Mouse (Mus musculus): ENCODE results near the gene Olfr572. TPM values are rescaled to one million over a fixed set of nuclear protein-coding genes. Genes with fewer than 3 reads are reported as not detected.

Olfr572 gene
- polyA plus RNA-seq, 1 experiment from 2014 or later: not detected

DNA sequence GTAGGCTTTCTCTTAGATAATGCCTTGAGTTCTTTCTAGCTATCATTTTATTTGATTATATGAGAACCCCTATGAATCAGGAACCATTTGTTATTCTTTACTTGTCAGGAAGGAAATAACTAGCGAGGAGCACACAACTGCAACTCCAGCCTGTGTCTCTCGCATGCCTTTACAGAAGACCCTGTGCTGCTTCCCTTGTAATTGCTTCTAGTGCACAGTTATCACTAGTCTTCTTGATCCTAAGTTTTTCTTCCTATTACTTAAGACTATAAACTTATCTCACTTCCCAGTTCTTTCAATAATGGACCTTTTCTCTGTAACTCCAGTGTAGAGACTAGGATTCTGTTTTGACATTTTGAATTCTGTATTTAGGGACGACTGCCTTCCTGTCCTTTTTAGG, 33.9 kb downstream of the Olfr572 start:
- no peak overlapping the region for H3K4me3 ChIP-seq
- no peaks in the 10 kb centered on the region for H3K4me1 ChIP-seq
- no peak overlapping the region for H3K4me2 ChIP-seq
- no peak overlapping the region for H3K27ac ChIP-seq
- H3K9ac ChIP-seq: no peak overlapping the region
- H3K9me3 ChIP-seq: no peaks in the 10 kb centered on the region
- H3K27me3 ChIP-seq: no peaks in the 10 kb centered on the region
- WGBS: 73% methylated on average over 3 of the region's 3 CpGs
- no peak for ATAC-seq (ENCODE audit: insufficient number of reproducible peaks, low FRiP score, low TSS enrichment, low read depth)
- H3K36me3 ChIP-seq: no peaks in the 10 kb centered on the region

DNA sequence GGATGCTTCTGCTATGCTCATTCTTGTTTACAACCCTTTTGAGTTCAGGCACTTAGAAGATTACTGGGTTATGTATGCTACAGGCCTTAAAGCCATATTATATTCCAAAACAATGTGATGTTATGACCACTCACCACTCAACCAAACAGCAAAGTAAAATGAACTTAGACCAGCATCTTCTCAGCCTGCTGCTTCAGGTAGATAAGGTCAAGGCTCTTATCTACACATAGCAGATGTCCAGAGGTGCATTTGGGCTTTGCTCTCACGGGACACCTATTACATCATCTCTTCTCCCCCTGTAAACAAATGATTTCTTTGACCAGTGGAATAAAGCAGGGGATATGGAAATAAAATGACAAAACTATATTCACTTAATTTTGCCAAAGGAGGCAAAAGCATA, 34.4 kb downstream of the Olfr572 start, which contains the start of gene Olfr575:
Gene Olfr575 (minus strand): TSS at position 183 of the 400 bp plus-strand sequence.
- H3K27me3 ChIP-seq: no peaks in the 10 kb centered on the region
- H3K27ac ChIP-seq: no peak within 1 kb of the TSS
- no peaks in the 10 kb centered on the region for H3K4me1 ChIP-seq
- H3K4me2 ChIP-seq: no peak within 1 kb of the TSS
- WGBS: 60% methylated on average over 1 of the region's 1 CpGs
- ATAC-seq (ENCODE audit: insufficient number of reproducible peaks, low FRiP score, low TSS enrichment, low read depth): no peak
- H3K4me3 ChIP-seq: no peak within 1 kb of the TSS
- H3K36me3 ChIP-seq: no peaks in the 10 kb centered on the region
- H3K9me3 ChIP-seq: no peaks in the 10 kb centered on the region
- H3K9ac ChIP-seq: no peak within 1 kb of the TSS

DNA sequence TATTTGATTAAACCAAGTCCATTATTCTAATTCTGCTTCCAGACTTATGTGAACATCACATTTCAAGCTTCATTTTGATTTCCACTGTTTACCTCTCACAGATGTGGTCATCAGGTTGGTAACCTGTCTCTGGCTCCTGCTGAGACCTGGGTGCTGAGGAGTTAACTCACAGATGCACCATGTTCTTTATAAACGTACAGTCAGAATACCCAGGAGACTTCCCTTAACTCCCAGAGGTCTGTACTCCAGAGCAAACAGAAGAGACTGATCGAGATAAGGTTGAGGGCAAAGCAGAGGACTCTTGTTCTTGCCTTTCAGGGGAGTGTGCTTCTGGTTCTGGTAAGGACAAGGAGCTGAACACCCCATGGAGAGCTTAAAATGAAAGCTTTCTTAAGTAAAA, 38.2 kb downstream of the Olfr572 start, which contains the start of gene Olfr576:
Gene Olfr576 (plus strand): TSS at position 301 of the 400 bp plus-strand sequence.
- 49% methylated on average over 2 of the region's 2 CpGs for WGBS
- no peak within 1 kb of the TSS for H3K9ac ChIP-seq
- no peak within 1 kb of the TSS for H3K4me3 ChIP-seq
- H3K9me3 ChIP-seq: no peaks in the 10 kb centered on the region
- no peaks in the 10 kb centered on the region for H3K27me3 ChIP-seq
- no peak within 1 kb of the TSS for H3K4me2 ChIP-seq
- no peaks in the 10 kb centered on the region for H3K36me3 ChIP-seq
- no peaks in the 10 kb centered on the region for H3K4me1 ChIP-seq
- no peak for ATAC-seq (ENCODE audit: insufficient number of reproducible peaks, low FRiP score, low TSS enrichment, low read depth)
- H3K27ac ChIP-seq: no peak within 1 kb of the TSS

- no peaks in the 10 kb centered on the region for H3K9me3 ChIP-seq
- no peak overlapping the region for H3K4me2 ChIP-seq
- no peak for ATAC-seq (ENCODE audit: insufficient number of reproducible peaks, low FRiP score, low TSS enrichment, low read depth)
- H3K27me3 ChIP-seq: no peaks in the 10 kb centered on the region
- H3K27ac ChIP-seq: no peak overlapping the region
- H3K4me3 ChIP-seq: no peak overlapping the region
- WGBS: 46% methylated on average over 1 of the region's 1 CpGs
- H3K36me3 ChIP-seq: no peaks in the 10 kb centered on the region
- no peaks in the 10 kb centered on the region for H3K4me1 ChIP-seq
- no peak overlapping the region for H3K9ac ChIP-seq
These were observed 50.2 kb downstream of the Olfr572 start for GRCm38 (mm10) chr7:102974399-102974798.

DNA sequence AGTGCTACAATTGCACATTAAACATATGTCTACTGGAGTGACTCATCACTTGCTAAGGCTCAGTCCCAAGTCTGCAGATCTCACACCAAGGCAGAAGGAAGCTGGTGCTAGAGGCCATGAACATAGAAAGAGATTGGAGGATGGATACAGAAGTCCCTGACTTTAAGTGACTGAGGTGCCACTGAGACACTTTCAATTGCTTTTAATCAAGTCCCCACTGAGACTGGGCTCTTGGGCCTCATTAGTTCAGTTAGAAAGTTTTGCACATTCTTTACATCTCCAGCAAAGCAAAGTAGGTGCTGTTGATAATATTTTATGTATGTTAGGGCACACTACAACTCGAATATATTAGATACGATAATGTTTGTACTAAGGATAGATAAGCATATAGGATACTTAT, 51.6 kb downstream of the Olfr572 start, which contains the start of gene Olfr577:
Gene Olfr577 (minus strand): TSS at position 101 of the 400 bp plus-strand sequence.
- H3K9ac ChIP-seq: no peak within 1 kb of the TSS
- no peak within 1 kb of the TSS for H3K27ac ChIP-seq
- 77% methylated on average over 2 of the region's 2 CpGs for WGBS
- H3K27me3 ChIP-seq: no peaks in the 10 kb centered on the region
- no peaks in the 10 kb centered on the region for H3K36me3 ChIP-seq
- no peak for ATAC-seq (ENCODE audit: insufficient number of reproducible peaks, low FRiP score, low TSS enrichment, low read depth)
- no peaks in the 10 kb centered on the region for H3K4me1 ChIP-seq
- no peaks in the 10 kb centered on the region for H3K9me3 ChIP-seq
- no peak within 1 kb of the TSS for H3K4me2 ChIP-seq
- H3K4me3 ChIP-seq: no peak within 1 kb of the TSS

Other genes starting within 250 kb of the Olfr572 start
- 13.6 and 14.3 TPM in 2 replicates for gene Trim68, start 237.1 kb upstream of the Olfr572 start, polyA plus RNA-seq (2015; fragmentation: Nextera tagmentation; extraction: Ambion mirVana)
- gene Olfr557, start 228.5 kb upstream of the Olfr572 start, polyA plus RNA-seq (2015; fragmentation: Nextera tagmentation; extraction: Ambion mirVana): not detected in 2 replicates
- 1.1 and 1.8 TPM in 2 replicates for gene Olfr558, start 222.2 kb upstream of the Olfr572 start, polyA plus RNA-seq (2015; fragmentation: Nextera tagmentation; extraction: Ambion mirVana)
- not detected in 2 replicates for gene Olfr33, start 205.3 kb upstream of the Olfr572 start, polyA plus RNA-seq (2015; fragmentation: Nextera tagmentation; extraction: Ambion mirVana)
- not detected in 2 replicates for gene Olfr559, start 196.9 kb upstream of the Olfr572 start, polyA plus RNA-seq (2015; fragmentation: Nextera tagmentation; extraction: Ambion mirVana)
- not detected in 2 replicates for gene Olfr560, start 165.0 kb upstream of the Olfr572 start, polyA plus RNA-seq (2015; fragmentation: Nextera tagmentation; extraction: Ambion mirVana)
- 0.22 and 0.34 TPM in 2 replicates for gene Olfr78, start 164.9 kb upstream of the Olfr572 start, polyA plus RNA-seq (2015; fragmentation: Nextera tagmentation; extraction: Ambion mirVana)
- not detected in 2 replicates for gene Olfr561, start 153.2 kb upstream of the Olfr572 start, polyA plus RNA-seq (2015; fragmentation: Nextera tagmentation; extraction: Ambion mirVana)
- not detected in 2 replicates for gene Olfr564, start 120.9 kb upstream of the Olfr572 start, polyA plus RNA-seq (2015; fragmentation: Nextera tagmentation; extraction: Ambion mirVana)
- not detected in 2 replicates for gene Olfr566, start 65.6 kb upstream of the Olfr572 start, polyA plus RNA-seq (2015; fragmentation: Nextera tagmentation; extraction: Ambion mirVana)
- gene Olfr568, start 47.3 kb upstream of the Olfr572 start, polyA plus RNA-seq (2015; fragmentation: Nextera tagmentation; extraction: Ambion mirVana): not detected in 2 replicates
- gene Olfr569, start 33.5 kb upstream of the Olfr572 start, polyA plus RNA-seq (2015; fragmentation: Nextera tagmentation; extraction: Ambion mirVana): not detected in 2 replicates
- gene Olfr570, start 29.8 kb upstream of the Olfr572 start, polyA plus RNA-seq (2015; fragmentation: Nextera tagmentation; extraction: Ambion mirVana): not detected in 2 replicates
- gene Olfr571, start 6.9 kb upstream of the Olfr572 start, polyA plus RNA-seq (2015; fragmentation: Nextera tagmentation; extraction: Ambion mirVana): not detected in 2 replicates
- gene Olfr573-ps1, start 18.2 kb downstream of the Olfr572 start, polyA plus RNA-seq (2015; fragmentation: Nextera tagmentation; extraction: Ambion mirVana): not detected in 2 replicates
- not detected in 2 replicates for gene Olfr574, start 24.1 kb downstream of the Olfr572 start, polyA plus RNA-seq (2015; fragmentation: Nextera tagmentation; extraction: Ambion mirVana)
- not detected in 2 replicates for gene Olfr575, start 34.4 kb downstream of the Olfr572 start, polyA plus RNA-seq (2015; fragmentation: Nextera tagmentation; extraction: Ambion mirVana)
- gene Olfr576, start 38.3 kb downstream of the Olfr572 start, polyA plus RNA-seq (2015; fragmentation: Nextera tagmentation; extraction: Ambion mirVana): not detected in 2 replicates
- gene Olfr577, start 51.5 kb downstream of the Olfr572 start, polyA plus RNA-seq (2015; fragmentation: Nextera tagmentation; extraction: Ambion mirVana): not detected in 2 replicates
- gene Olfr578, start 64.9 kb downstream of the Olfr572 start, polyA plus RNA-seq (2015; fragmentation: Nextera tagmentation; extraction: Ambion mirVana): not detected in 2 replicates
- not detected in 2 replicates for gene Olfr582, start 113.6 kb downstream of the Olfr572 start, polyA plus RNA-seq (2015; fragmentation: Nextera tagmentation; extraction: Ambion mirVana)
- not detected in 2 replicates for gene Olfr583, start 126.9 kb downstream of the Olfr572 start, polyA plus RNA-seq (2015; fragmentation: Nextera tagmentation; extraction: Ambion mirVana)
- gene Olfr584, start 157.5 kb downstream of the Olfr572 start, polyA plus RNA-seq (2015; fragmentation: Nextera tagmentation; extraction: Ambion mirVana): not detected in 2 replicates
- gene Olfr585, start 173.3 kb downstream of the Olfr572 start, polyA plus RNA-seq (2015; fragmentation: Nextera tagmentation; extraction: Ambion mirVana): not detected in 2 replicates
- not detected in 2 replicates for gene Olfr586, start 201.2 kb downstream of the Olfr572 start, polyA plus RNA-seq (2015; fragmentation: Nextera tagmentation; extraction: Ambion mirVana)
- not detected in 2 replicates for gene Olfr588-ps1, start 216.5 kb downstream of the Olfr572 start, polyA plus RNA-seq (2015; fragmentation: Nextera tagmentation; extraction: Ambion mirVana)
- gene Olfr589, start 231.9 kb downstream of the Olfr572 start, polyA plus RNA-seq (2015; fragmentation: Nextera tagmentation; extraction: Ambion mirVana): not detected in 2 replicates

Measured in limb, embryonic 15.5 days (tissue).